Mouse (Mus musculus) liver, embryonic 14.5 days (tissue): ENCODE data around the gene Zbtb3. TPM values are rescaled to one million over a fixed set of nuclear protein-coding genes. Genes with fewer than 3 reads are reported as not detected.

Experiments used
- ATAC-seq: fragments of 200-750 bp; cut with Nextera tagmentation; 2 replicates; pipeline ENCODE4 v1.8.0; 2017; ENCODE audit warnings: moderate number of reproducible peaks, mild to moderate bottlenecking, moderate library complexity; ENCODE audit not compliant: insufficient read depth
- DNase-seq, 3 experiments: peaks; one replicate each; pipeline ENCODE4 v3.0.0-alpha.2; 2012 to 2013; ENCODE audit warnings: low read depth in 3 of 3, low spot score in 3 of 3
- H3K27ac ChIP-seq: fragments of 300-500 bp; sonication (generic); 2 replicates; pipeline ENCODE4 v1.5.1; 2014; ENCODE audit warnings: moderate library complexity, mild to moderate bottlenecking, control low read depth, inconsistent platforms
- H3K27me3 ChIP-seq: fragments of 300-500 bp; sonication (generic); 2 replicates; pipeline ENCODE4 v1.6.1; 2014; ENCODE audit warnings: mild to moderate bottlenecking, low read length, moderate library complexity; ENCODE audit not compliant: control insufficient read depth, insufficient read depth
- H3K36me3 ChIP-seq: fragments of 300-500 bp; sonication (generic); replicated peaks from 2 replicates; pipeline ENCODE4 v1.6.1; 2014; ENCODE audit warnings: low read depth; ENCODE audit not compliant: control insufficient read depth, insufficient read depth
- H3K4me1 ChIP-seq, 2 experiments: fragments of 200-500 bp in 1 of 2; fragments of 300-500 bp in 1 of 2; sonication (generic) in 1 of 2; replicated peaks; 2 replicates each; pipeline ENCODE4 v1.6.1; 2012 to 2014; ENCODE audit warnings: antibody characterized with exemption in 1 of 2, inconsistent platforms in 1 of 2, low read length in 1 of 2; ENCODE audit not compliant: control insufficient read depth in 2 of 2, insufficient read depth in 2 of 2
- H3K4me2 ChIP-seq: fragments of 300-500 bp; sonication (generic); 2 replicates; pipeline ENCODE4 v1.6.1; 2014; ENCODE audit warnings: low read depth, mild to moderate bottlenecking, control low read depth, moderate library complexity
- H3K4me3 ChIP-seq, 2 experiments: fragments of 200-500 bp in 1 of 2; fragments of 300-500 bp in 1 of 2; sonication (generic) in 1 of 2; 2 replicates each; pipeline ENCODE4 v1.5.1; 2012 to 2014; ENCODE audit warnings: low read depth in 2 of 2, low read length in 2 of 2, mild to moderate bottlenecking in 2 of 2, control low read depth in 1 of 2, inconsistent platforms in 1 of 2, moderate library complexity in 1 of 2; ENCODE audit not compliant: insufficient read depth in 1 of 2
- H3K9ac ChIP-seq: fragments of 300-500 bp; sonication (generic); replicated peaks from 2 replicates; pipeline ENCODE4 v1.6.1; 2014; ENCODE audit warnings: mild to moderate bottlenecking, control low read depth, moderate library complexity
- H3K9me3 ChIP-seq: fragments of 300-500 bp; sonication (generic); 2 replicates; pipeline ENCODE4 v1.6.1; 2016; ENCODE audit warnings: low read length, mixed read lengths; ENCODE audit not compliant: control insufficient read depth
- CTCF ChIP-seq: IDR thresholded peaks from 2 replicates; pipeline ENCODE4 v1.5.1; 2016; ENCODE audit warnings: antibody characterized with exemption, low read depth, control low read depth
- EP300 ChIP-seq: IDR thresholded peaks from 2 replicates; pipeline ENCODE4 v1.6.1; 2016; ENCODE audit warnings: antibody characterized with exemption, low read depth
- WGBS: fragments of 180-500 bp; shearing (Covaris S2); extraction: QIAGEN DNeasy Blood & Tissue Kit; methylation state at CpG from one replicate; pipeline ENCODE4 v1.1.7; 2014; ENCODE audit not compliant: insufficient replicate concordance; 5-methylcytosine and 5-hydroxymethylcytosine counted together
- polyA plus RNA-seq, 2 experiments: library from polyadenylated mRNA; depleted of rRNA in 1 of 2; stranded (reverse) in 1 of 2; unstranded in 1 of 2; fragments of >200 nt; fragmentation: Nextera tagmentation in 1 of 2; extraction: Ambion mirVana in 1 of 2; gene quantifications; 2 replicates each; pipeline versions ENCODE4 v1.2.1 to v1.2.3; 2012 to 2014

Gene Zbtb3
- polyA plus RNA-seq, 2 experiments, result 0.98 to 1.5 TPM

DNA sequence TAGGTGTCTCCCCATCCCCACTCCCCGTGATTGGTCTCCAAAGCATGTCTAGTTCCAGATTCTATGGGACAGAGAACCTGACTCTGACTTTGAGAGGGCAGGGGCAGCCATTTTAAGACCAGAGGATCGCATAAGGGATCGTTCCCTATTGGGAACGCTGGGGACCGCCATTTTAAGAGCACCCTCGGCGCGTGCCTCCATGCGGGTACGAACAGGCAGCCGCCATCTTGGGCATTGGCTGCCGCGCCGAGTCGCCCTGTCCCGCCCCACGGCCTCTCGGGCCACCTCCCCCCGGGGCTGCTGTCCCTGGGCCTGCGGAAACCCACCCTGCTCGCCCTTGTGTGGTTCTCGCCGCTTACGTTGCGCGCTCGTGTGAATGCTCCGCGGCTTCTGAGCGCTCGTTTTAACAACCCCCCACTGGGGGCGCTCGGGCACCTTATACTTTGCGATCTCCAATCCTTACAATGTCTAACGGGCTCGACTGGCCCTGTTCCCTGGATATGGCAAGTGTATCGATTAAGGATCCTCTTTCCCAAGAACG is 35.0 kb downstream of the Zbtb3 start, which contains the start of gene Bscl2:
TSS of gene Bscl2 (plus strand) at position 217 of the 541 bp plus-strand sequence.
- DNase-seq (peak; percentile 60 to 71 (median 65)), ATAC-seq (peak; percentile 74)
- Histone ChIP-seq H3K4me3 (peak within 1 kb of the TSS; percentile 60 to 62), H3K36me3 (peaks cover 27% of the 10 kb centered on the region), H3K27ac (peak within 1 kb of the TSS; percentile 30), H3K9ac (peak within 1 kb of the TSS; percentile 78), H3K27me3 (no peaks in the 10 kb centered on the region), H3K4me1 (peaks cover 4 to 28% of the 10 kb centered on the region in 2 experiments), H3K4me2 (peak within 1 kb of the TSS; percentile 90), H3K9me3 (no peaks in the 10 kb centered on the region)
- 1% methylated on average over 38 of the region's 38 CpGs for WGBS
- TF ChIP-seq EP300 (0 out of 2 replicates have a peak, but pooled peaks have one; percentile 23), CTCF (peak; percentile 73)

DNA sequence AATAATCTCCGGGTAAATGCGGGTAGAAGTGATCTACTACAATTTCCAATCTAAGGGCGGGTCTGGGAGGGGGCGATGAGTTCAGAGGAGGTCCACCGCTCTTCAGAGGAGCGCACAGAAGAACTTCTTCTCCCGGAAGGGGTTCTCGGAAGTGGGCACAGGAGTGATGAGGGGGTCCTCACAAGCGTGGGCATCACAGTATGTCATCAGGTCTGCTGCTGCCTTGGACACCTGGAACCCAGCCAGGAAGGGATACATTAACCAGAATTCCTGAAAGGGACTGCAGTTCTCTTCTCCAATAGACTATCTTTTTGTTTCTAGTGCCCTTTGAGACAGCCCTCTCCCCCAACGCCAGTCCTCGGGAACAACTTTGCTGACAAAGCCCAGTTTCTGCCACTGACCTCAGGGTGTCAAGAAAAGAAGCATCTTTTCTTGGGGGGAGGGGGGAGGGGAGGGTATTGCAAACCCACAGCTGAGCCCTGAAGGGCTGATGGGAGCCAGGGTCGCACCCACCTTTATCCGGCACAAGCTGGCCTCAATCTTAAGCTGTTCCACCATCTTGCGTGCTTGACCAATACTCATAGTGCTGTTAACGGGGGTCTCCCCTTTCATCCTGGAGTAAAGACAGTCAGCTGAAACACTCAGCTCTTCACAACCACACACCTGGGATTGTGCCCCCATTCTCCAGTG is 35.8 kb downstream of the Zbtb3 start:
- Histone ChIP-seq H3K9me3 (no peaks in the 10 kb centered on the region), H3K36me3 (peaks cover 18% of the 10 kb centered on the region), H3K9ac (peak overlapping the region; percentile 78), H3K27me3 (no peaks in the 10 kb centered on the region), H3K4me2 (peak overlapping the region; percentile 90), H3K4me1 (peaks cover 4 to 28% of the 10 kb centered on the region in 2 experiments), H3K27ac (peak overlapping the region; percentile 30), H3K4me3 (peak overlapping the region; percentile 60 to 62)
- WGBS, result 23% methylated on average over 15 of the region's 15 CpGs
- DNase-seq, result no peak
- no peak for TF ChIP-seq CTCF
- no peak for TF ChIP-seq EP300
- ATAC-seq, result peak; percentile 22; the same call in 1 of the 2 replicates

DNA sequence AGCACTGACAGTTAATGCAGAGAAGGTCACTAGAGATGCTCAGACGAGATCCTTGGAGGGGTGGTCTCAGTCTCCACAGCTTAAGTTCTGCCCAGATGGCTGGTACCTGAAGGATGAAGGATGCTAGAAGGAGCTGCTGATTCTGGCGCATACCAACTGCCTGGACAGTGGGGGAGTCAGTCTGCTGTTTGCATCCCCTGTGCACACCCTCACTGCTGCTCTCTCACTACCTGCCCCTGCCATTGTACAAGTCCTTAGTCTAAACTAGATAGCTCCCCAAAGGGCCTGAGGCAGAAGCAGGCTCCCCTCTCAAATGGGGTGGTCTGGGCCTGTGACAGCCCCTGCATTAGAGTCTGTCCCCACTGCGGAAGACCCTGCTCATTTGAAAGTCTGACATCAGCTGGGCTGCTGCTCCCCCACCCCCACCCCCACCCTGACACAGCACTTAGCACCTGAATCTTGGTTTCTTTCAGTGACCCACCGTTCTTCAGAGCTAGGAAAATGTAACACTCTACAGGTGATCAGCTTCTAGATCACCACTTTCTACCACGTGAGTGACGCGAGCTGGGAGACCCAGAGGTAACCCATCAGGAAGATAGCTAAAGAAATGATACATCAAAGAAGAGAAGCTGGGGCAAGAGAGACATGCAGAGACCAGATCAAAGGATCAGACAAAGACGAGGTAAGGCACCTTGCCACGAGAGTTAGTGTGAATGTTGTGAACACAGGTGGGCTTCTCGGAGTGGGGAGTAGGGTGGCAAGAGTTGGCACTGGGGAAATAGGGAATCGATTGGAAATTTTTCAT is 37.0 kb downstream of the Zbtb3 start, which contains the start of gene Gng3:
TSS of gene Gng3 (minus strand) at position 92 of the 805 bp plus-strand sequence.
- TF ChIP-seq CTCF (no peak), EP300 (no peak)
- Histone ChIP-seq H3K4me2 (peak within 1 kb of the TSS; percentile 90), H3K4me3 (peak within 1 kb of the TSS; percentile 60 to 62), H3K9me3 (no peaks in the 10 kb centered on the region), H3K27ac (peak within 1 kb of the TSS; percentile 8; the same call in 1 of the 2 replicates), H3K27me3 (no peaks in the 10 kb centered on the region), H3K9ac (peak within 1 kb of the TSS; percentile 78), H3K36me3 (peaks cover 7% of the 10 kb centered on the region), H3K4me1 (peaks cover 4 to 28% of the 10 kb centered on the region in 2 experiments)
- 71% methylated on average over 11 of the region's 11 CpGs for WGBS
- no peak for ATAC-seq
- DNase-seq, result no peak

DNA sequence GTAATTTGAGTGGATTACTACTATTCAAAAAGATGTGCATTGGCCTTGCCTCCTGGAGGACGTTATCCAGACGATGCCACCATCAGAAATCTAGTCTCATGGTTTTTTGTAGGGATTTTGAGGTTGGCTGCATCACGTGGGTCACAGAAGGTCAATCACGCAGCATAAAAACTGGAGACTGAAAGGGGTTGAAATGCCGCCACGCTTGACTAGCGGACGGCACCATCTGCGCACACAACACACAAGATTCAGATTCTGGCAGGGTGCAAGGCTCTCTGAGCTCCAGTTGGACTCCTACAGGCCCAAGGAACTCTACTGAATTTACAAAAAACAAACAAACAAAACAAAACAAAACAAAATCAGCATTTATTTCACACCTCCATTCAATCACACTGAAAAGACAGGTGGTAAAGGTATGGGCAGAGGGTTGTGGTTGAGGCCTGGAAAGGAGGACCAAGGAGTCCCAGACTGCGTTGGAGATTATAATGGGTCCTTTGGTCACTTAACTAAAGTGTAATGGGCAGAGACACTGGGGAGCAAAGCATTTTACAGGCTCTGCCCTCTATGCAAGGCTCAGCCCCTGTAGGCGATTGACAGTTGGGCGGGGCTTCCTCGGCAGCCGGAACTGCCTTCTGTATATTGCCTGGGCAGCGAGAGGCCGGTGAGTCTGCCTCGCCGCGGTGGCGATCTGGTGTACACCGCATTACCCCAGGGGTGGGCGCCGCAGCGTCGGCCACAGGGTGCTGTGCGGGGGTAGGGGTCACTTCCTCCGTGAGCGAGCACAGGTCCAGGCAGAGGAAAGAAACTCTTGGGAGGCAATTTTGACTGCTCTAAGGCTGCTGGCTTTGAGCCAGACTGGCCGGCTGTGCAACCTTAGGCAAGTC is 37.8 kb downstream of the Zbtb3 start:
- peak; percentile 67 for ATAC-seq

More for the DNA sequence above, 37.8 kb downstream of the Zbtb3 start:
- Histone ChIP-seq H3K4me1 (peaks cover 4 to 28% of the 10 kb centered on the region in 2 experiments), H3K36me3 (peaks cover 2% of the 10 kb centered on the region; the same call in 1 of the 2 replicates), H3K27ac (0 out of 2 replicates have a peak overlapping the region, but pooled peaks have one; percentile 8), H3K4me2 (peak overlapping the region; percentile 64), H3K9me3 (no peaks in the 10 kb centered on the region), H3K4me3 (peak overlapping the region; percentile 55 to 56), H3K27me3 (no peaks in the 10 kb centered on the region), H3K9ac (peak overlapping the region; percentile 51)
- peak in 2 of 3 experiments; percentile 60 to 61 for DNase-seq
- TF ChIP-seq CTCF (peak; percentile 17; the same call in 1 of the 2 replicates), EP300 (no peak)
- WGBS, result 26% methylated on average over 29 of the region's 29 CpGs
